Mouse (Mus musculus) MEL (cell line): ENCODE measurements around the gene Jpt1.

Source experiments
- CTCF ChIP-seq, 3 experiments: IDR thresholded peaks in 2 of 3; conservative IDR thresholded peaks in 1 of 3; 2 replicates each; pipeline ENCODE4 v1.5.1; 2011 to 2012; ENCODE audit warnings: low read length in 3 of 3, low read depth in 2 of 3, mild to moderate bottlenecking in 2 of 3, improper control_type of control experiment in 1 of 3, inconsistent platforms in 1 of 3, mixed read lengths in 1 of 3, moderate library complexity in 1 of 3; ENCODE audit not compliant: control insufficient read depth in 1 of 3, insufficient read depth in 1 of 3, poor library complexity in 1 of 3, severe bottlenecking in 1 of 3
- MYB ChIP-seq: IDR thresholded peaks from 2 replicates; pipeline ENCODE4 v1.6.1; 2011; ENCODE audit warnings: mild to moderate bottlenecking, low read depth, low read length, improper control_type of control experiment
- POLR2A ChIP-seq, 2 experiments: IDR thresholded peaks; 2 replicates each; pipeline ENCODE4 v1.6.1; 2011 to 2012; ENCODE audit warnings: low read length in 2 of 2, mild to moderate bottlenecking in 2 of 2, control low read depth in 1 of 2, improper control_type of control experiment in 1 of 2, low read depth in 1 of 2, moderate library complexity in 1 of 2; ENCODE audit not compliant: control insufficient read depth in 1 of 2, insufficient read depth in 1 of 2, poor library complexity in 1 of 2
- RAD21 ChIP-seq: IDR thresholded peaks from 2 replicates; pipeline ENCODE4 v1.6.1; 2011; ENCODE audit warnings: mild to moderate bottlenecking, low read depth, low read length, improper control_type of control experiment
- TCF12 ChIP-seq: IDR thresholded peaks from 2 replicates; pipeline ENCODE4 v1.6.1; 2014; ENCODE audit warnings: low read depth, mild to moderate bottlenecking, inconsistent platforms, low read length, improper control_type of control experiment, moderate library complexity

DNA sequence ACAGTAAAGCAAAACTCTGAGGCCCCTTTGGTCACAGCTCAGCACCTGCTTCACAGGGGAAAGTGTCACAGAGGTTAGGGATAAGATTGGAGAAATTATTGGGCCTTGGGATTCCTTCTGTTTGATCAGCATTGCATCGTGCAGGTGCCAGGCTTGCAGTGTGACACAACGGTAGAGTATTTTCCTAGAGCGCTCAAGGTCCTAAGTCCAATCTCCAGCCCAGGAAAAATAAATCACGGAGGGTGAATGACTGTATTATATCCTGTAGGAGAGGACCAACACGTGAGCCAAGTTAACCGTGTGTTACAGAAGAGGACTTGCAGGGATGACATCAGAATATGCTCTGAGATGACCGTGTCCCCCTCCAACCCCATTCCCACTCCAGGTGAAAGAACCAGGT lies 64.0 kb downstream of the Jpt1 start:
- no peak for TF ChIP-seq POLR2A (IDR thresholded peaks at IDR 0.05; ENCODE audit: control insufficient read depth in 1 of 2, insufficient read depth in 1 of 2, low read depth in 1 of 2, low read length in 2 of 2, poor library complexity in 1 of 2)
- TF ChIP-seq CTCF (IDR thresholded peaks at IDR 0.05 in 2 of 3, conservative IDR thresholded peaks at IDR 0.05 in 1 of 3; ENCODE audit: control insufficient read depth in 1 of 3, insufficient read depth in 1 of 3, low read depth in 2 of 3, low read length in 3 of 3, poor library complexity in 1 of 3, severe bottlenecking in 1 of 3) = no peak
- TF ChIP-seq MYB = no peak
- no peak for TF ChIP-seq RAD21
- TF ChIP-seq TCF12 = no peak
